Mouse (Mus musculus) lung, postnatal 0 days (tissue): ENCODE measurements around the gene Coro1b. TPM values are rescaled to one million over a fixed set of nuclear protein-coding genes. Genes with fewer than 3 reads are reported as not detected.

Source experiments
- ATAC-seq: fragments of 200-750 bp; cut with Nextera tagmentation; 2 replicates; pipeline ENCODE4 v1.8.0; 2017; ENCODE audit warnings: moderate library complexity
- DNase-seq: peaks from one replicate; pipeline ENCODE4 v3.0.0-alpha.2; 2016; ENCODE audit warnings: low spot score
- H3K27ac ChIP-seq: fragments of 300-500 bp; sonication (generic); 2 replicates; pipeline ENCODE4 v1.5.1; 2014; ENCODE audit warnings: antibody characterized with exemption, mild to moderate bottlenecking, low read length, mixed read lengths
- H3K27me3 ChIP-seq: fragments of 300-500 bp; sonication (generic); replicated peaks from 2 replicates; pipeline ENCODE4 v1.6.1; 2014; ENCODE audit warnings: low read length, mixed read lengths; ENCODE audit not compliant: insufficient read depth
- H3K36me3 ChIP-seq: fragments of 300-500 bp; sonication (generic); 2 replicates; pipeline ENCODE4 v1.6.1; 2014; ENCODE audit warnings: low read length, mixed read lengths; ENCODE audit not compliant: insufficient read depth
- H3K4me1 ChIP-seq: fragments of 300-500 bp; sonication (generic); 2 replicates; pipeline ENCODE4 v1.6.1; 2014; ENCODE audit warnings: antibody characterized with exemption, low read depth, low read length, mixed read lengths; ENCODE audit not compliant: insufficient read depth
- H3K4me2 ChIP-seq: fragments of 300-500 bp; sonication (generic); replicated peaks from 2 replicates; pipeline ENCODE4 v1.6.1; 2014; ENCODE audit warnings: low read depth, mild to moderate bottlenecking, low read length, moderate library complexity, mixed read lengths
- H3K4me3 ChIP-seq: fragments of 300-500 bp; sonication (generic); 2 replicates; pipeline ENCODE4 v1.5.1; 2014; ENCODE audit warnings: low read depth, low read length
- H3K9ac ChIP-seq: fragments of 300-500 bp; sonication (generic); replicated peaks from 2 replicates; pipeline ENCODE4 v1.6.1; 2014; ENCODE audit warnings: low read depth, mild to moderate bottlenecking
- H3K9me3 ChIP-seq: fragments of 300-500 bp; sonication (generic); 2 replicates; pipeline ENCODE4 v1.6.1; 2016; ENCODE audit warnings: low read length, mixed read lengths
- CTCF ChIP-seq: IDR thresholded peaks from 2 replicates; pipeline ENCODE4 v1.5.1; 2016; ENCODE audit warnings: antibody characterized with exemption, mild to moderate bottlenecking
- EP300 ChIP-seq: IDR thresholded peaks from 2 replicates; pipeline ENCODE4 v1.6.1; 2016; ENCODE audit warnings: antibody characterized with exemption, mild to moderate bottlenecking, control low read depth
- WGBS: fragments of 180-500 bp; shearing (Covaris S2); extraction: QIAGEN DNeasy Blood & Tissue Kit; methylation state at CpG from one replicate; pipeline ENCODE4 v1.1.7; 2014; 5-methylcytosine and 5-hydroxymethylcytosine counted together
- polyA plus RNA-seq: library from polyadenylated mRNA; unstranded; fragments of >200 nt; fragmentation: Nextera tagmentation; extraction: Ambion mirVana; gene quantifications from 2 replicates; pipeline ENCODE4 v1.2.1, GENCODE M21; 2015

Coro1b gene
- polyA plus RNA-seq, 1 experiment from 2014 or later: 183 TPM

GRCm38 (mm10) chr19:4171393-4172290 is 23.2 kb downstream of the Coro1b start:
- Histone ChIP-seq H3K9me3 (no peaks in the 10 kb centered on the region), H3K36me3 (no peaks in the 10 kb centered on the region; the same call in 1 of the 2 replicates), H3K27me3 (no peaks in the 10 kb centered on the region), H3K4me3 (no peak overlapping the region), H3K9ac (no peak overlapping the region), H3K4me2 (no peak overlapping the region), H3K27ac (peak overlapping the region; percentile 26), H3K4me1 (peaks cover 18% of the 10 kb centered on the region; the same call in 1 of the 2 replicates)
- WGBS: 40% methylated on average over 13 of the region's 13 CpGs
- peak; percentile 48 for DNase-seq
- TF ChIP-seq CTCF (no peak), EP300 (no peak)
- no peak for ATAC-seq

- H3K27ac ChIP-seq: no peak overlapping the region
- no peak for ATAC-seq
- H3K9me3 ChIP-seq: no peaks in the 10 kb centered on the region
- TF ChIP-seq EP300: no peak
- no peak for TF ChIP-seq CTCF
- H3K4me2 ChIP-seq: no peak overlapping the region
- peaks cover 18% of the 10 kb centered on the region; the same call in 1 of the 2 replicates for H3K4me1 ChIP-seq
- DNase-seq: no peak
- WGBS: 62% methylated on average over 11 of the region's 11 CpGs
- no peak overlapping the region for H3K4me3 ChIP-seq
- H3K27me3 ChIP-seq: no peaks in the 10 kb centered on the region
- no peak overlapping the region for H3K9ac ChIP-seq
- H3K36me3 ChIP-seq: no peaks in the 10 kb centered on the region; the same call in 1 of the 2 replicates
Observed at GRCm38 (mm10) chr19:4172925-4173324, 24.5 kb downstream of the Coro1b start.

GRCm38 (mm10) chr19:4175368-4175947 is 27.0 kb downstream of the Coro1b start, which contains the start of gene Carns1:
Carns1 (minus strand) TSS chr19:4175479.
- no peak within 1 kb of the TSS for H3K9ac ChIP-seq
- H3K4me2 ChIP-seq: peak within 1 kb of the TSS; percentile 47
- ATAC-seq (peak; percentile 82), DNase-seq (peak; percentile 67)
- H3K27me3 ChIP-seq: no peaks in the 10 kb centered on the region
- no peaks in the 10 kb centered on the region; the same call in 1 of the 2 replicates for H3K36me3 ChIP-seq
- H3K9me3 ChIP-seq: no peaks in the 10 kb centered on the region
- no peak within 1 kb of the TSS for H3K4me3 ChIP-seq
- TF ChIP-seq EP300 (no peak), CTCF (no peak)
- H3K4me1 ChIP-seq: peaks cover 12% of the 10 kb centered on the region; the same call in 1 of the 2 replicates
- H3K27ac ChIP-seq: no peak within 1 kb of the TSS; the same call in 1 of the 2 replicates
- 11% methylated on average over 10 of the region's 11 CpGs for WGBS

- no peaks in the 10 kb centered on the region for H3K36me3 ChIP-seq
- H3K4me2 ChIP-seq: no peak overlapping the region
- H3K27ac ChIP-seq: no peak overlapping the region
- no peak for ATAC-seq
- TF ChIP-seq EP300: no peak
- TF ChIP-seq CTCF: no peak
- 82% methylated on average over 7 of the region's 7 CpGs for WGBS
- no peak overlapping the region for H3K4me3 ChIP-seq
- H3K4me1 ChIP-seq: 0 out of 2 replicates have a peak, but pooled peaks cover 2% of the 10 kb centered on the region
- no peak overlapping the region for H3K9ac ChIP-seq
- no peaks in the 10 kb centered on the region for H3K27me3 ChIP-seq
- no peaks in the 10 kb centered on the region for H3K9me3 ChIP-seq
- no peak for DNase-seq
Observed at GRCm38 (mm10) chr19:4180411-4180810, 32.0 kb downstream of the Coro1b start.

GRCm38 (mm10) chr19:4181892-4182291 is 33.5 kb downstream of the Coro1b start:
- Histone ChIP-seq H3K36me3 (no peaks in the 10 kb centered on the region), H3K4me2 (no peak overlapping the region), H3K9ac (no peak overlapping the region), H3K4me1 (no peaks in the 10 kb centered on the region), H3K4me3 (no peak overlapping the region), H3K27ac (no peak overlapping the region), H3K9me3 (no peaks in the 10 kb centered on the region), H3K27me3 (no peaks in the 10 kb centered on the region)
- peak; percentile 78 for ATAC-seq
- TF ChIP-seq EP300: no peak
- no peak for TF ChIP-seq CTCF
- DNase-seq: peak; percentile 81
- WGBS: 25% methylated on average over 3 of the region's 3 CpGs

- no peak for ATAC-seq
Observed at GRCm38 (mm10) chr19:4183689-4184088, 35.3 kb downstream of the Coro1b start.

More at GRCm38 (mm10) chr19:4183689-4184088, 35.3 kb downstream of the Coro1b start:
- Histone ChIP-seq H3K4me2 (no peak overlapping the region), H3K9ac (no peak overlapping the region), H3K9me3 (no peaks in the 10 kb centered on the region), H3K36me3 (no peaks in the 10 kb centered on the region), H3K4me3 (no peak overlapping the region), H3K27me3 (no peaks in the 10 kb centered on the region), H3K4me1 (no peaks in the 10 kb centered on the region), H3K27ac (0 out of 2 replicates have a peak overlapping the region, but pooled peaks have one; percentile 11)
- no peak for DNase-seq
- WGBS: 89% methylated on average over 2 of the region's 2 CpGs
- TF ChIP-seq EP300: no peak
